Mouse (Mus musculus) C2C12 (cell line): Measurements from ENCODE around the gene Ccdc6.

Experiments
- CEBPB ChIP-seq: IDR thresholded peaks from one replicate; pipeline ENCODE4 v1.6.1; 2011; ENCODE audit warnings: low read depth, mild to moderate bottlenecking, control low read depth, moderate library complexity
- CTCF ChIP-seq: IDR thresholded peaks from one replicate; pipeline ENCODE4 v1.5.1; 2011; ENCODE audit not compliant: control insufficient read depth, insufficient read depth, insufficient read length
- FOSL1 ChIP-seq: IDR thresholded peaks from one replicate; pipeline ENCODE4 v1.8.0; 2011; ENCODE audit warnings: mild to moderate bottlenecking, low read length; ENCODE audit not compliant: poor library complexity, insufficient read depth, severe bottlenecking
- MAX ChIP-seq: IDR thresholded peaks from one replicate; pipeline ENCODE4 v1.6.1; 2011; ENCODE audit warnings: mild to moderate bottlenecking, control low read depth
- MYOD1 ChIP-seq: IDR thresholded peaks from one replicate; pipeline ENCODE4 v1.6.1; 2011; ENCODE audit warnings: low read depth; ENCODE audit not compliant: control insufficient read depth, insufficient read length
- MYOG ChIP-seq: IDR thresholded peaks from one replicate; pipeline ENCODE4 v1.6.1; 2011; ENCODE audit not compliant: control insufficient read depth, insufficient read length; ENCODE audit errors: extremely low read depth
- USF1 ChIP-seq: IDR thresholded peaks from one replicate; pipeline ENCODE4 v1.6.1; 2011; ENCODE audit warnings: low read depth, mild to moderate bottlenecking, control low read depth, moderate library complexity

DNA sequence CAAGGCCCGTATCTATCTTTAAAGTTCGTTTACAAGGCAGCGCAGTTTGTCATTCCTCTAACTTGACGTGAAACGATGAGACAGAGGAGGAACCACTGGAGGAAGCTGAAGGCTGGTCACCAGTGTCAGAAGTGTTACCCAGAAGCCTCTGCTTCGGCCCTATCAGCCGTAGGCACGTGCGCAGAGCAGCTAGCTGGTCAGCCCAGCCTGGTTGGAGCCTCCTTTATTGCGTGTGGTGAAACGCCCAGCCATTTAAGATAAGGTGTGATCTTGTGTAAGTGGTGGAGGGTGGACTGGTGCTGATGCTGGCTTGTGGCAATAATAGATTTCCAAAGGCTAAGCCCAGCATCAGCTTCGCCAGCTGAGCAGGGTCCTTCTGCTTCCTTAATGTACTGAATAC lies 43.5 kb downstream of the Ccdc6 start:
- TF ChIP-seq MYOD1 (no peak), CTCF (no peak), CEBPB (no peak), MYOG (no peak), MAX (no peak), USF1 (no peak), FOSL1 (no peak)
